Comparison of ENCODE assay signal across 25 mouse cellular contexts in the genomic region with DNA sequence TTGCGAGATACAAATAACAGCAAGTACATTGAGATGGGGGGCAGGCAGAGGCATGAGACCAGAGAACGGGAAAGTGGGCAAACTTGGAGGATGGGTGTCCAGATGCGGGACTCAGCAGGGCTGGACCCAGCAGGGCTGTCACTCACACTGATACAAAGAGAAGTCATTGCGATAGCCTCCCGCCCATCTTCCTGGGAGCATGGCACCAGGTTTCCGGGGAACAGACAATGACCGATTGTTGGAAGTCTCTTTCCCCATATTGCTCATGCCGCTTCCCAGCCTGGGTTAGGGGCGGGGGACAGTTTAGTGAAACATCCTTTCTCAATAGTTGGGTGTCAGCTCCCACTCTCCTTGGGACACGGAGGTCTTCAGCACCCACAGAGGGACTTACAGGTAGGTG. TPM values are rescaled to one million over a fixed set of nuclear protein-coding genes. Genes with fewer than 3 reads are reported as not detected.
DNase-seq lines count a peak whose midpoint lies in the region; ATAC-seq and TF ChIP-seq lines count a peak whose summit lies in the region.
"Had no signal": no experiment of that assay in that cellular context is flagged by ENCODE, and none has a peak within 500 bp of the region (broad histone marks: within the 10 kb centered on the region; RNA-seq: fewer than 3 reads in every experiment).

A gene (plus strand): TSS at position 301 of the 400 bp plus-strand sequence.

- H3K27ac ChIP-seq in cerebellum, adult 2 months (ENCODE audit: insufficient read depth, low read length): no peak within 1 kb of the TSS
- H3K27ac ChIP-seq in heart, embryonic 10.5 days: no peak within 1 kb of the TSS
- H3K27ac ChIP-seq in heart, embryonic 11.5 days (ENCODE audit: low read depth, low read length): no peak within 1 kb of the TSS
- no peak within 1 kb of the TSS for H3K27ac ChIP-seq in stomach, postnatal 0 days (replicated peaks)
- no peak within 1 kb of the TSS for H3K27ac ChIP-seq in forebrain, embryonic 15.5 days (replicated peaks)
- H3K27ac ChIP-seq: embryonic facial prominence, embryonic 10.5 days; embryonic facial prominence, embryonic 12.5 days; forebrain, embryonic 13.5 days had no signal

- no peaks in the 10 kb centered on the region for H3K27me3 ChIP-seq in cerebellum, adult 2 months (ENCODE audit: control insufficient read depth, insufficient read depth, low read length)
- H3K27me3 ChIP-seq in heart, embryonic 10.5 days (ENCODE audit: insufficient read depth, poor library complexity, severe bottlenecking): no peaks in the 10 kb centered on the region
- no peaks in the 10 kb centered on the region for H3K27me3 ChIP-seq in heart, embryonic 11.5 days (ENCODE audit: control insufficient read depth, insufficient read depth, low read length)
- H3K27me3 ChIP-seq in stomach, postnatal 0 days (ENCODE audit: control insufficient read depth, insufficient read depth, low read length): no peaks in the 10 kb centered on the region
- H3K27me3 ChIP-seq in forebrain, embryonic 15.5 days: no peaks in the 10 kb centered on the region
- H3K27me3 ChIP-seq: embryonic facial prominence, embryonic 12.5 days; forebrain, embryonic 13.5 days; Patski had no signal

- TF ChIP-seq POLR2A in cerebellum, adult 2 months (IDR thresholded peaks at IDR 0.05; ENCODE audit: borderline replicate concordance, insufficient read depth, low read length): no peak

- no peak for TF ChIP-seq CTCF in cerebellum, adult 2 months (IDR thresholded peaks at IDR 0.05; ENCODE audit: borderline replicate concordance, insufficient read depth, low read depth, low read length)
- no peak for TF ChIP-seq CTCF in stomach, postnatal 0 days (IDR thresholded peaks at IDR 0.05; ENCODE audit: low read depth)

- 0 out of 2 replicates have a peak, but pooled peaks cover 3% of the 10 kb centered on the region for H3K9me3 ChIP-seq in heart, embryonic 10.5 days
- no peaks in the 10 kb centered on the region for H3K9me3 ChIP-seq in heart, embryonic 11.5 days (replicated peaks; ENCODE audit: control insufficient read depth, low read length)
- H3K9me3 ChIP-seq in stomach, postnatal 0 days (ENCODE audit: control insufficient read depth, low read length): no peaks in the 10 kb centered on the region
- no peaks in the 10 kb centered on the region for H3K9me3 ChIP-seq in forebrain, embryonic 15.5 days
- H3K9me3 ChIP-seq: embryonic facial prominence, embryonic 10.5 days; embryonic facial prominence, embryonic 12.5 days; forebrain, embryonic 13.5 days; G1E had no signal

- no peak within 1 kb of the TSS for H3K4me2 ChIP-seq in heart, embryonic 11.5 days
- H3K4me2 ChIP-seq in stomach, postnatal 0 days (replicated peaks; ENCODE audit: low read depth): no peak within 1 kb of the TSS
- H3K4me2 ChIP-seq in forebrain, embryonic 15.5 days (replicated peaks): no peak within 1 kb of the TSS
- H3K4me2 ChIP-seq: embryonic facial prominence, embryonic 12.5 days; forebrain, embryonic 13.5 days had no signal

- no peaks in the 10 kb centered on the region for H3K4me1 ChIP-seq in cerebellum, adult 2 months (ENCODE audit: control insufficient read depth, insufficient read depth, low read length)
- no peaks in the 10 kb centered on the region for H3K4me1 ChIP-seq in heart, embryonic 10.5 days
- no peaks in the 10 kb centered on the region for H3K4me1 ChIP-seq in heart, embryonic 11.5 days (ENCODE audit: control insufficient read depth, insufficient read depth, low read length)
- no peaks in the 10 kb centered on the region for H3K4me1 ChIP-seq in stomach, postnatal 0 days (replicated peaks; ENCODE audit: control insufficient read depth, insufficient read depth)
- H3K4me1 ChIP-seq in forebrain, embryonic 15.5 days: no peaks in the 10 kb centered on the region
- H3K4me1 ChIP-seq: embryonic facial prominence, embryonic 10.5 days; embryonic facial prominence, embryonic 12.5 days; forebrain, embryonic 13.5 days had no signal

- H3K36me3 ChIP-seq in heart, embryonic 10.5 days: no peaks in the 10 kb centered on the region
- H3K36me3 ChIP-seq in heart, embryonic 11.5 days (ENCODE audit: control insufficient read depth, insufficient read depth, low read length): no peaks in the 10 kb centered on the region
- H3K36me3 ChIP-seq in stomach, postnatal 0 days (ENCODE audit: control insufficient read depth, insufficient read depth, low read length): no peaks in the 10 kb centered on the region
- H3K36me3 ChIP-seq in forebrain, embryonic 15.5 days: no peaks in the 10 kb centered on the region
- H3K36me3 ChIP-seq: embryonic facial prominence, embryonic 10.5 days; embryonic facial prominence, embryonic 12.5 days; G1E had no signal

- no peak for TF ChIP-seq EP300 in stomach, postnatal 0 days (optimal IDR thresholded peaks at IDR 0.05)

- peak in 1 of 2 experiments; percentile 4 for DNase-seq in cerebellum, adult 2 months
- no peak for DNase-seq in cerebellum, adult 11-12 months
- DNase-seq in heart, embryonic 10.5 days (ENCODE audit: low spot score): peak; percentile 68
- DNase-seq in stomach, postnatal 0 days (ENCODE audit: low spot score): no peak
- DNase-seq: adrenal gland, adult 8-10 months; adrenal gland, postnatal 14 days; adrenal gland, postnatal 36 days; B cell, adult 2 months; cerebellum, adult 11 months; cerebellum, adult 8-10 months; cerebellum, adult 9-11 months; cerebellum, postnatal 14 days; cerebellum, postnatal 36 days had no signal

- H3K4me3 ChIP-seq in cerebellum, adult 2 months (replicated peaks; ENCODE audit: insufficient read depth, low read depth, low read length): no peak within 1 kb of the TSS
- no peak within 1 kb of the TSS for H3K4me3 ChIP-seq in heart, embryonic 10.5 days
- no peak within 1 kb of the TSS for H3K4me3 ChIP-seq in heart, embryonic 11.5 days (ENCODE audit: low read depth, low read length)
- H3K4me3 ChIP-seq in stomach, postnatal 0 days (ENCODE audit: low read depth, low read length): no peak within 1 kb of the TSS
- H3K4me3 ChIP-seq in forebrain, embryonic 15.5 days: no peak within 1 kb of the TSS
- H3K4me3 ChIP-seq: embryonic facial prominence, embryonic 10.5 days; embryonic facial prominence, embryonic 12.5 days; forebrain, embryonic 13.5 days had no signal

- no peak for ATAC-seq in heart, embryonic 11.5 days (replicated peaks; ENCODE audit: insufficient number of reproducible peaks, low FRiP score, low TSS enrichment)
- no peak for ATAC-seq in stomach, postnatal 0 days (ENCODE audit: low FRiP score, low TSS enrichment)
- ATAC-seq in forebrain, embryonic 15.5 days (replicated peaks): no peak
- ATAC-seq: activated CD4-positive, CD25-positive, alpha-beta regulatory T cell, adult 4 months; CD4-positive, CD25-positive, alpha-beta regulatory T cell, adult 4 months; forebrain, embryonic 13.5 days; forebrain, embryonic 16.5 days; Patski had no signal

- WGBS in cerebellum, adult 2 months: 45% methylated on average over 10 of the region's 10 CpGs
- WGBS in heart, embryonic 10.5 days: 80% methylated on average over 10 of the region's 10 CpGs
- 74% methylated on average over 10 of the region's 10 CpGs for WGBS in heart, embryonic 11.5 days (ENCODE audit: insufficient replicate concordance)
- 79% methylated on average over 10 of the region's 10 CpGs for WGBS in stomach, postnatal 0 days
- WGBS in forebrain, embryonic 15.5 days: 81% methylated on average over 10 of the region's 10 CpGs

- no peak within 1 kb of the TSS for H3K9ac ChIP-seq in heart, embryonic 11.5 days (ENCODE audit: low read depth, low read length)
- no peak within 1 kb of the TSS for H3K9ac ChIP-seq in stomach, postnatal 0 days (ENCODE audit: low read length)
- H3K9ac ChIP-seq in forebrain, embryonic 15.5 days (replicated peaks): no peak within 1 kb of the TSS
- H3K9ac ChIP-seq: embryonic facial prominence, embryonic 12.5 days; forebrain, embryonic 13.5 days had no signal

RNA-seq across cellular contexts. Expression of the gene that starts here (rescaled TPM):
- 88.4 and 102 TPM in 2 replicates for polyA plus RNA-seq in cerebellum, adult 2 months (2012; rRNA removed)
- not detected in 2 replicates for polyA plus RNA-seq in heart, embryonic 10.5 days (2016; fragmentation: Nextera tagmentation; extraction: Ambion mirVana)
- polyA plus RNA-seq in heart, embryonic 11.5 days (2014; fragmentation: Nextera tagmentation; extraction: Ambion mirVana): not detected in 2 replicates
- 11.3 and 23.9 TPM in 2 replicates for polyA plus RNA-seq in stomach, postnatal 0 days (2015; fragmentation: Nextera tagmentation; extraction: Ambion mirVana)
- not detected in 2 replicates for polyA plus RNA-seq in forebrain, embryonic 15.5 days (2015; fragmentation: Nextera tagmentation; extraction: Ambion mirVana)
- polyA plus RNA-seq: activated CD4-positive, CD25-positive, alpha-beta regulatory T cell, adult 4 months; brain, embryonic 14.5 days; CD4-positive, CD25-positive, alpha-beta regulatory T cell, adult 4 months; embryonic facial prominence, embryonic 10.5 days; forebrain, embryonic 11.5 days; forebrain, embryonic 13.5 days; forebrain, embryonic 16.5 days; G1E; Patski had no signal

Comparison
In these comparisons a context has a peak if more than half of its experiments do, and no peak if none do; other contexts are left out.
1. RNA of the gene that starts here (polyA plus RNA-seq): 88.4 to 102 TPM in cerebellum, adult 2 months and 11.3 to 23.9 TPM in stomach, postnatal 0 days; not detected in heart, embryonic 10.5 days, not detected in heart, embryonic 11.5 days and not detected in forebrain, embryonic 15.5 days; every median in the first group is over 10 times any median in the second.
2. Peak in DNase-seq in heart, embryonic 10.5 days; RNA of the gene not detected or under 1 TPM.